Mouse (Mus musculus) skeletal muscle tissue, adult 2 months (tissue): ENCODE measurements around the gene Olfr1359.
"Not testable (repeated sequence)": the region's sequence is repeated elsewhere in the genome, so short reads cannot be mapped to it uniquely, and the experiment has no call there.

ENCODE experiments used
- DNase-seq: peaks from one replicate; pipeline ENCODE4 v3.0.0-alpha.2; 2012; ENCODE audit warnings: low read depth, low spot score

The Olfr1359 gene

DNA sequence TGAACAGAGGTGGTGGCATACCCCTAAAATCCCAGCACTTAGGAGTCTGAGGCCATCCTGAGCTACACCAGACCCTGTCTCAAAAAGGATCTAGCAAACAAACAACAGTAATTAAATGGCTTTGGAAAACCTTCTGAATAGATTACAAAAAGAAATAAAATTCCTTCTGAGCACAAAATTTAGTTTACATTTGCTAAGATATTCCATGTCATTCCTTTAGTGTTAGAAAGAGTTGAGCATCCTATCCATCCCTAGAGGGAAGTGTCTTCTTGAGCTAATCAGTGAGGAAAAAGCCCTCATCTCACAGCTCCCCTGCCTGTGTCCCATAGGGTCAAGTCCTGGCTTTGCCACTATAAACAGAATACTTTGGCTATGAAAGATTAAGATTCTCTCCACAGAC lies at the start of gene Olfr1359:
TSS of gene Olfr1359 (plus strand) at position 301 of the 400 bp plus-strand sequence.
- no peak for DNase-seq

DNA sequence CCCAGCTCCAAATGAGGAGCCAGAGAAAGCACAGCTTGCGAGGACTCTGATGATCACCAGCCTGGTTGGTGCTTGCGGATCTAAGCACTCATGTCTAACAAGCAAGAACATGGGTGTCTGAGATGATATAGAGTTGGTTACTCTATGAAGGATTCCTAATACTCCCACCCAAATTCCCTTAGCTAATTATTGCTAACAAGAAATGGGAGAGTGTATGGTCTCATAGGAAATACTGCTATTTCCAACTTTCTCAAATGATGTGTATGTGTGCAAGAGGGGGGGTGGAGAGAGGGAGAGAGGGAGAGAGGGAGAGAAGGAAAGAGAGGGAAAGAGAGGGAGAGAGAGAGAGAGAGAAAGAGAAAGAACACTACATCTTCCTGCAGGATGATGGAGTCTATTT lies 34.6 kb upstream of the Olfr1359 start, which contains the start of gene Olfr1361:
TSS of gene Olfr1361 (minus strand) at position 101 of the 400 bp plus-strand sequence.
- DNase-seq, result no peak

DNA sequence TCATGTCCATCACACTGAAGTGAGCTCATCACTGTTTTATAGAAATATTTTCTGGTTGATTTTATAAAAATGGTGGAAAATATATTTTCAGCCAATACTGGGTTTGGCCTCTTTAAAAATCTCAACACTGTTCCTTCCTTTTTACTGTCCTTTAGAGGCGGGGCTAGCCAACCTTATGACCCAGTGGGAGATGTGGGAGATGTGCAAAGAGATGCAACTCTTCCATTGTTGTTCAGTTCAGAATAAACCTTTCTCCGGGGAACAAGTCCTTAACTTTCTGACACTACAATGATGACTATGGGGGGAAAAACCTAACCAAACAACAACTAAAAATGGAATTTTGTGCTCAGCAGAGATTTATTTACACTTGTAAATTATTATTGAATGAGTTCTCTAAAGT lies 20.6 kb upstream of the Olfr1359 start, which contains the start of gene Olfr1360:
TSS of gene Olfr1360 (minus strand) at position 101 of the 400 bp plus-strand sequence.
- no peak for DNase-seq

DNA sequence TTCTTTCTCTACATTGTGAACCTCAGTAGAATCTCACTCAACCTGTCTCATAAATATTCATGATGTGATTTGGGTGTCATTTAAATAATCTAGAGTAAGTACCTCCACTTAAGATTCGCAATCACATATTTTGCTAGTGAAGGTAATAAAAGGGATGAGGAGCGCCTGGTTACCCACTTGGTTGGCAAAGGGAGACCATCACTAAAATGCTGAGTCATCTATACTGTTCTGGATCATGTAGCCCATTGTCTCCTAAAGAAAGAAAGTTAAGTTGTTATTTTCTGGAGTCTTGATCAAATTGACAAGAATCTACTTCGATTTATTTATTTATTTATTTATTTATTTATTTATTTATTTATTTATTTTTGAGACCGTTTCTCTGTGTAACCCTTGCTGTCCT lies 8.8 kb downstream of the Olfr1359 start:
- no peak for DNase-seq

DNA sequence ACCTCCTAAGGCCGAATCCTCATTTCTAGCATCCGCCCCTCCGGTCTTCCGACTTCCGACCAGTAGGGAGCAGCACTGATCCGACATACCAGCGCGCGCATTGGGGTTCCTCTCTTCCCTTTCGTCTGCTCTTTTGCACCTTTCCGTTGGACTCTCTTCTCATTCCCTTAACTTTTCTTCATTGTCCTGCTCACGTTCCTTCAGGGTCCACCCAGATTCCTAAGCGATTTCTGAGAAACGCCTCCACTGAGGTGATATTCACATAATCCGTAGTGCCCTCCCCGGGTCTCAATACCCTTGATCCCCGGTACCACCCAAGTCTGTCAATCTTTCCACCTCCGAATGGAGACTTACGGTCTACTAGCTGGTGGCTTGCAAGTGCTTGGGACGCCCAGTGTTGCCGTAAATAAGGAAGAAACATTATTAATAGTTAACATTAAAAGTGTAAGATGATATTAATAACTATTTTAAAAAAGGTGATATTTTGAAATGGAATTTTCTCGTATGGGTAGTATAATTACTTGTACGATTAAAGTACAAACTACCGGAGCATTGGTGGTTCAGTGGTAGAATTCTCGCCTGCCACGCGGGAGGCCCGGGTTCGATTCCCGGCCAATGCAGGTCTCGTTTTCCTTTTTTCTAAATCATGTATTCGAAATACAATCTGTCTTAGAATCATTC lies 12.3 kb downstream of the Olfr1359 start:
- DNase-seq, result peak; percentile 74

DNA sequence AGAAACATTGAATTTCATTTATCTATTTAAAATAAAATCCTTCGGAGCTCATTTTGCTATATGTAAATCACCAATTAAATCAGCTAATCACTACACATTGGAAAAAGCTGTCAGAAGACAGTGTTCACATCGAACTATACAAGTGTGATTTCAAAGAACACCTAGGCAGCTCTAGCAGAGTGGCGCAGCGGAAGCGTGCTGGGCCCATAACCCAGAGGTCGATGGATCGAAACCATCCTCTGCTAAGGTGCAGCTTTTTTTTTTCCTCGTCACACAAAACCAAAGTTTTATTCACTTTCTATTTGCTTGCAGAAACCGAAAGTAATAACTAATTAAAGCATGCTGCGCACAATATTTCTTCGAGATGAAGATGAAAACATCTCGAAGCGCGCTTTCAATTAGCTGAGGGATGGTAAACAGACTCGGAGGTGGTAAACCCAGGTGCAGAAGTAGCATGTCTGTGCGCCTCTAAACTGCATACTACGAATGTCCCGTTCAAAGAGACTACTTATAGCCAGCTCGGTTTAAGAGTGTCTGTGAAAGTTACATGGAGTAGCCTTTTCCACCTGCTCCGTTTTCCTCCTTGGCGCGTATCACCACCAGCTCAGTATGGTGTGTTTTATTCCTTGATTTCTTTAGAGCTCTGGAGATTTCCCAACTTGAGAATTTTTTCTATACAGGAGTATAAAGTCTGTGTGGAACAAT lies 13.1 kb downstream of the Olfr1359 start:
- DNase-seq, result peak; percentile 68

DNA sequence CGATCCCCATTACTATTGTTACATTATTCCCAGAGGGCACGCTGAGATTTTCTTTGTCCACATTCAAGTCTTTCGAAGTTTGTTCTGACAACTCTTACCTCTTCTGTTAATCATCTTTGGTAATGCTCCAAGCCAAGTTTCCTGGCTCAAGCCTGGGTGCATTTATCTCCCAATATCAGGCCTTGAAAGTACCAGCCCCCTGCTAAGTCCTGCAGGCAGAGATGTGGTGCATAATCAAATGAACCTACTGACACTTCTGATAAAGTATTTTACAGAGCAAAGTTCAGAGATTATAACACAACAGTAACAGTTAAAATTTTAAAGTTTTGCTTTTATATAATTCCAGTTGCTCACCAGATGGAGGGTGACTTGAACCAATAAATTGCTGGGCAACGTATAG lies 13.8 kb downstream of the Olfr1359 start:
- DNase-seq, result no peak

DNA sequence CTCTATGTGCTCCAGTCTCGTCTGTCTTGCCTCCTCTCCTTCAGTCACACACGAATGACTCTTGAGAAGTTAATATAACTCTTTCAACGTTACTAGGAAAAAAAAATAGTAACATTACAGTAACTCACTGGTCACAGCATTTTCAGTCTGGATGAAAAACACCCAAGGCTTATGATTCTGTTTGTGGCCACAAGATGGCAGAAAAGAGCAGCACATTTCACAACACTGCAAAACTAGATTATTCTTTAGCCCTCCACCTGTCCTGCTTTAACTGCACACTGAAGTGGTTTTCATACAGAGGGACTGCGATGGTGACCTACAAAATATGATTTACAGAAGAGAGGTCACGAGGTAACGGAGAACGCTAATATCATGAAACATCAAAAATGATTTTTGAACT lies 16.8 kb downstream of the Olfr1359 start:
- DNase-seq, result peak; percentile 27

DNA sequence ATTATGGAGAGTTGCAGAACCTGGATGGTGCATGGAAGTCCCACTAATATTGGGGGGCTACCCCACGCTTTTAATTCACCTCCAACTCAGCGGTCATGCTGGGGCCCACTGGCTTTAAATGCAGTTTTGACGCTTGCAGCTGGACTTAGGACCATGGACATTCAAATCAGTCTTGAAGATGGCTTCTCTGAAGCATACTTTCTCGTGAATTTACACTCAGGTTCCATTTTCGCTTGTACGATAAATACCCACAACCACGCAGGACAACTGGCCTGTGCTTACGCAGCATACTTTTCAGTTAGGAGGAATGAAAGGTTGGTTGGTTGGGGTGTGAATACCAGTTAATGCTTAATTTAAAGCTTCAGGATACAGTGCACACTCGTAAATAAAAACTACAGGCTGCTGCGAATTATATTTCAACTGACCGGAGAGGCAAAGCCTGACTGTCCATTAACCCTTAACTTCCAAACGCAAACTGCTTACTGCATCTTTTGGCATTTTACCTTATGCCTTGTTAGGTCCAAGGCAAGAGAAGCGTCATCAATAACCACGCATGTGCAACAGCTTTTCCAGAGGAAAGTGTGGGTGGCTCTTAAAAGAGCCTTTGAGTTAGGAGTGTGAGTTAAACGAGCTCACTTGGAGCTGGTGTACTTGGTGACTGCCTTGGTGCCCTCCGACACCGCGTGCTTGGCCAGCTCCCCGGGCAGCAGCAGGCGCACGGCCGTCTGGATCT lies 17.4 kb downstream of the Olfr1359 start:
- no peak for DNase-seq

DNA sequence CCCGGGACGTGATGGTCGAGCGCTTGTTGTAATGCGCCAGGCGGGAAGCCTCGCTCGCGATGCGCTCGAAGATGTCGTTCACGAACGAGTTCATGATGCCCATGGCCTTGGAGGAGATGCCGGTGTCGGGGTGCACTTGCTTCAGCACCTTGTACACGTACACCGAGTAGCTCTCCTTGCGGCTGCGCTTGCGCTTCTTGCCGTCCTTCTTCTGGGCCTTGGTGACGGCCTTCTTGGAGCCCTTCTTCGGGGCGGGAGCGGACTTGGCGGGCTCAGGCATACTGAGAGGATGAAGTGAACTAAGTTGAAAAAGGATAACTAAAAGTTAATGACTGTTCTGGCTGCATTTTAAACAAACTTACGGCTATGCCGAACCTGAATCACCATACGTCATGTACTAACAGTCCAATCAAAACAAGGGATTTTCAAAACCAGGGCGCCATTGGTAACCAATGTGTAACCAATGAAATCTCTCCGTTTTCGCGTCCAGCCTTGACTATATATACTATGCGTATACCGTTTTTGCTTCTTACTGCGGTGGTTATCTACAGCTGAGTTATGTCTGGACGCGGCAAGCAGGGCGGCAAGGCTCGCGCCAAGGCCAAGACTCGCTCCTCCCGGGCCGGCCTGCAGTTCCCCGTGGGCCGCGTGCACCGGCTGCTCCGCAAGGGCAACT lies 18.1 kb downstream of the Olfr1359 start, which contains the start of the genes Hist1h2bl and Hist1h2ai:
TSS of gene Hist1h2bl (minus strand) at position 280 of the 676 bp plus-strand sequence.
TSS of gene Hist1h2ai (plus strand) at position 559 of the 676 bp plus-strand sequence.
- peak; percentile 86 for DNase-seq

DNA sequence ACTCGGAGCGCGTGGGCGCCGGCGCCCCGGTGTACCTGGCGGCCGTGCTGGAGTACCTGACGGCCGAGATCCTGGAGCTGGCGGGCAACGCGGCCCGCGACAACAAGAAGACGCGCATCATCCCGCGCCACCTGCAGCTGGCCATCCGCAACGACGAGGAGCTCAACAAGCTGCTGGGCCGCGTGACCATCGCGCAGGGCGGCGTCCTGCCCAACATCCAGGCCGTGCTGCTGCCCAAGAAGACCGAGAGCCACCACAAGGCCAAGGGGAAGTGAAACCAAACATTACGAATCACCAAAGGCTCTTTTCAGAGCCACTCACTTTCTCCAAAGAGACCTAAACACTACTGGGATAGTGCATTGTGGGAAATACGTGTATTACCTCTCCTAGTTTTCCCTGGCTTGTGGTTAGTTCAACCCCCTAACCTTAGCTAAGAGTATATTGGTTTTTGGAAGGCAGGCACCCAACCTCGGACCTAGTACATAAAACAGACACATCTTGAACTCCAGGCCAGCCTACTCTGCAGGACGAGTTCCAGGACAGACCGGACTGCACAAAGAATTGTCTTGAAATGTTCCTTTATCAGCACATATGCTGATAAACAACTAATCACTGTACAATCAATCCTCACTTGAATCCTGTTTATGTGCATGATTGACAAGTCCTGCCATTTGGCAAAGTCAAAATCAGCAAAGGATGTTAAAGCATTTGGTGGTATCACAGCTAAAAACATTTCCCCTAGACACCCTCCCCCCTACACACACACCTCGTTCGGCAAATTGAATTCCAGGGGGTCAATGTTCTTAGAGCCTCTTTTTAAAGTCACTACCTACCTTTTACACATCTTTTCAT lies 18.9 kb downstream of the Olfr1359 start:
- not testable (repeated sequence) for DNase-seq

DNA sequence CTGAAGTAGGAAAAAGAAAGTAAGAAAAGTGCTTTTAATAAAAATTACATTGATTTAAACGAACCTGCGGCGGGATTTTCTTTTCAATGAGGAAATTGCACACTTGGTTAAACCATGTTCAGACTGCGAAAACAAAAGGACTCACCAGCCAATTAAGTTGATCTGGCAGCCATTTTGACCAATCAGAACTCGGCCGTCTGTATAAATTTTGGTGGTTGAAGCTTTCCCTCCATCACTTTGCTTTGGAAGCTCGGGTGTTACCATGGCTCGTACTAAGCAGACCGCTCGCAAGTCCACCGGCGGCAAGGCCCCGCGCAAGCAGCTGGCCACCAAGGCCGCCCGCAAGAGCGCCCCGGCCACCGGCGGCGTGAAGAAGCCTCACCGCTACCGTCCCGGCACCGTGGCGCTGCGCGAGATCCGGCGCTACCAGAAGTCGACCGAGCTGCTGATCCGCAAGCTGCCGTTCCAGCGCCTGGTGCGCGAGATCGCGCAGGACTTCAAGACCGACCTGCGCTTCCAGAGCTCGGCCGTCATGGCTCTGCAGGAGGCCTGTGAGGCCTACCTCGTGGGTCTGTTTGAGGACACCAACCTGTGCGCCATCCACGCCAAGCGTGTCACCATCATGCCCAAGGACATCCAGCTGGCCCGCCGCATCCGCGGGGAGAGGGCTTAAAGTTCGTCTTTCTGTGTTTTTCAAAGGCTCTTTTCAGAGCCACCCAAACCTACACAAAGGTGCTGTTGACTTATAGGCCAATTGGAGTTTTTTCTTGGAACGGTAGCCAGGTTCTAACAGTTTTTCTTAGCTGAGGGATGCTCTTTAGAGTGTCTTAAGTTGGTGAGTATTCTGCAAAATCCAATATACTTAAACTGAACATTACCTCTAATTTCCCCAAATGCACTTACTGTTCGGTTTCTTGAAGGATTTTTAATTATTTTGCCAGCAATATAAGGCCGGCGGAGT lies 19.8 kb downstream of the Olfr1359 start, which contains the start of gene Hist1h3h:
TSS of gene Hist1h3h (plus strand) at position 263 of the 961 bp plus-strand sequence.
- DNase-seq, result peak; percentile 71

DNA sequence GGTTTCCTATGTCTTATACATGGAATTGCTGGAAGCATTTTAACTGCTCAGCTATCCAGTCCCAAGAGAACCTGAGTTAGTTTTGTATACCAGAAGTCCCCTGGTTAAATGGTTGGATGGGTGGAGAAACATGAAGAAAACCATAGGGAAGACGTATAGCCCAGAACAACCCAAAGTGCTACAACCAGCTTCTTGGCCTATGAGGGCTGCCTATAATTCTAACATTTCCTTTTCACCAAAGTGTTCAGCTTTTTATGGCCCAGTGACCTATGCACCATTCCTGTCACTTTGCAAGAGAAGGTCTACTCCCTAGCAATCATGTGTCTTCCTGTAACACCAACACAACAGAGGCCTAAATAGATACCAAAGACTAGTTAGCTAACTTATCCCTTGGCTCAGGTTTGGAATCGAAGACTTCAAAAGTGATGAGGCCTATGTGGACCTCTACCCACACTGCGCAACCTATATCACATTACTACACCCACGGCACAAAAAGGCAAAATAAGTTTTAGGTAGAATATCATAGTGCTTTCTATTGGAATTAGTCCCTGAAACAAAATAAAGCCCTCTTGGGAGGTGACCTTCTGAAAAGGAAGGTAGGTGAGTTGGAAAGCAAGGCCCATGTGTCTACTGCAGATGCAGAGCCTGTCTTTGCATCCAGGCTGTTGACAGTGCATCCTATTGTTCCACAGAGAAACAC lies 20.6 kb downstream of the Olfr1359 start:
- DNase-seq, result no peak

DNA sequence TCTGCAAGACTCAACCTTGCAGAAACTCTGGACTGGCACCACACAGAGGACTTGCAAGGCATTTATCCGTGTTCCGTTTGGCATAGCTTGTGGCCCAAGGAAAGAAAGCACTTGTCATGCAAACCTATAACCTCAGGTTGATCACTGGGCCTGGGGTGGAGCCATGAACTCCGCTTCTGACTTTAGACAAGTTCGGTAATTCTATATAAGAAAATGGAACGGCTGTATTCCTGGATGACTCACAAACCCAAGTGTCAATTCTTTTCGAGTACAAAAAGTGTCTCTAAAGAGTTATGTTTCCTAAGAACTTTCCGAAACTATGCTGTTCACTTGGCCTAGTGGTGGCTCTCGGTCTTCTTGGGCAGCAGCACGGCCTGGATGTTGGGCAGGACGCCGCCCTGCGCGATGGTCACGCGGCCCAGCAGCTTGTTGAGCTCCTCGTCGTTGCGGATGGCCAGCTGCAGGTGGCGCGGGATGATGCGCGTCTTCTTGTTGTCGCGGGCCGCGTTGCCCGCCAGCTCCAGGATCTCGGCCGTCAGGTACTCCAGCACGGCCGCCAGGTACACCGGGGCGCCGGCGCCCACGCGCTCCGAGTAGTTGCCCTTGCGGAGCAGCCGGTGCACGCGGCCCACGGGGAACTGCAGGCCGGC lies 23.3 kb downstream of the Olfr1359 start:
- DNase-seq, result not testable (repeated sequence)

DNA sequence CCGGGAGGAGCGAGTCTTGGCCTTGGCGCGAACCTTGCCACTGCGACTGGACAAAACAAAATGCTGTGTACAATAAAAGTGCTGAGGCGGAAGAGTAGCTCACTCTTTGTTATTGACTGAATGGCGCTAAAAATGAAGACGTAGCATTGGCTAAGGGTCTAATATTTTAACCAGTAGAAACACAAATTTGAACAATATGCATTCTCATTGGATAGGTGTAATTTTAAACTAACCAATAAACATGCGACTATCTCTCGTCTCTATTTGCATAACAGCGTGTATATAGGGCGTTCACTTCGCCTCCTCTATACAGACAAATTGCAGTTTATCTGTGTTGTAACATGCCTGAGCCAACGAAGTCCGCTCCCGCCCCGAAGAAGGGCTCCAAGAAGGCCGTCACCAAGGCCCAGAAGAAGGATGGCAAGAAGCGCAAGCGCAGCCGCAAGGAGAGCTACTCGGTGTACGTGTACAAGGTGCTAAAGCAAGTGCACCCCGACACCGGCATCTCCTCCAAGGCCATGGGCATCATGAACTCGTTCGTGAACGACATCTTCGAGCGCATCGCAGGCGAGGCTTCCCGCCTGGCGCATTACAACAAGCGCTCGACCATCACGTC lies 24.0 kb downstream of the Olfr1359 start, which contains the start of gene Hist1h2bm:
TSS of gene Hist1h2bm (plus strand) at position 288 of the 616 bp plus-strand sequence.
- peak; percentile 83 for DNase-seq

DNA sequence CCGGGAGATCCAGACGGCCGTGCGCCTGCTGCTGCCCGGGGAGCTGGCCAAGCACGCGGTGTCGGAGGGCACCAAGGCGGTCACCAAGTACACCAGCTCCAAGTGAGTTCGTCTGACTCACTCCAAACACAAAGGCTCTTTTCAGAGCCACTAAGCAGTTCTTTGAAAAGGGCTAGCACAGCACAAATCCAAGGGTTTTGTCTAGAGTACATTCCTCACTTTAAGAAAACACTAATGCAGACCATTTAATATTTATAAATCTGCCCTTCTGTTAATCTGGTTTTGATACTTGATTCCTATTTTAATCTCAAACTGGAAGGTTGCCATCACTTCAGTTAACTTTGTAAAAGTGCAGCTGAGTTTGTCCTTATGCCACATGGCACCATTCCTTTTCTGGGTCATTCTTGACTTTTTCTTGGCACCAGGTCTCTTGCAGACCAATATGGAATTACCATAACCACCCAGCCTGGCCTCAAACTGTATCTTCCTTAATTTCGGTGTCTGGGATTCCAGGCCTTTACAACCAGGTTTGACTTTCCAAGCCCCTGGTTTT lies 24.5 kb downstream of the Olfr1359 start:
- no peak for DNase-seq
